Mouse (Mus musculus) natural killer cell, adult 2 months (primary cell): ENCODE results near the gene Gng8.

ENCODE experiments used
- DNase-seq, 2 experiments: peaks; one replicate each; pipeline ENCODE4 v3.0.0; 2022; ENCODE audit warnings: low spot score in 2 of 2

Gng8 gene

DNA sequence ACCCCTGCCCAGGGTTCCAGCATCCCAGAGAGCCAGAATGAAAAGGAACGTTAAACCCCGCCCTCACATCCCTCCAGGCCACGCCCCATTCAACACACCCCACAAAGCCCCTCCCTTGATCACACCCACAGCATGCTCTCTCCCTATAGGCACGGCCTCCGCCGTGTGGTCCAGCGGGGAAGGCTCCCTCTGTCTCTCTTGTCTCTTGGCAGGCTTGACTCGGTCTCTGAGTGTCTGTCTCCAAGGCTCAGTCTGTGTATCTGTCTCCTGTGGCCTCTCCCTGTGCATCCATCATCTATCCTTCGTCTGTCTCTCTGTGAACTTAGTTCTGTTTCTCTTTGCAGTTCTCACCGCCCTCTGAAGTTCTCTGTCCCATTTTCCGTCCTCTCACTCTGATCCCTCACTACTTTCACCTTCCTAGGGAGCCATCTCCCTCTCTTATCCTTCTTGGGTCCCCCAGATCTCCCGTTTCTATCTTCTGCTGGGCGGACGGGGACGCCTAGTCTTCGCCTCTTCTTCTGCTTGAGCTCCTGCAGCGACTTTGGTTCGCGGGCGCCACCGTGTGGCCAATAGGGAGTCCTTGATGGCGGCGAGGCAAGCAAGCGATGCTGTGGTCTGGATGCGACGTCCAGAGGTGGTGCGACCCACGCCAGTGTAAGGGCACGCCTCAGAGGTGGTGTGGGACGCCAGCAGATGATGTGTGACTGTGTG is at the start of gene Gng8:
TSS of gene Gng8 (plus strand) at position 146 of the 711 bp plus-strand sequence.
- peak; percentile 73 to 81 for DNase-seq

- DNase-seq: peak; percentile 85 to 90
Observed at GRCm38 (mm10) chr7:16842645-16843063, 48.9 kb upstream of the Gng8 start, which contains the start of gene Prkd2. Prkd2 (plus strand) TSS chr7:16842902.

GRCm38 (mm10) chr7:16843441-16844171 is 48.0 kb upstream of the Gng8 start:
- peak; percentile 29 to 37 for DNase-seq

DNA sequence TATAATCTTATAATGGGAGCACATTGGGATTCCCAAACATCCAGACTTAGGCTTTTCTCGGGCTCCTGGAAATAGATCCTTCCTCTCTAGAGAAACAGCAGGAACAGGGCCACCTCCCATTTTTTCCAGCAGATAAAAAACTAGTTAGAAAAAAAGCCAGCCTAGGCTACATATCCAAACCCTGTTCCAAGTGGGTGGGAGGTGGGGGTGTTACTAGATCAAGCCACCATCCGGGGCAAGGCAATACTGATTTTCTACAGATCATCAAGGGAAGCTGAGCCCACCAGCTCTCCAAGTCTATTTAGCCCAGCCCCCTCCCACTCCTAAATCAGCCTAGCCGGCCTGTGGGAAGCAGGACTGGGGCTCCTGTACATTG is 46.9 kb upstream of the Gng8 start:
- no peak for DNase-seq

GRCm38 (mm10) chr7:16845072-16845819 is 46.3 kb upstream of the Gng8 start:
- peak; percentile 39 to 45 for DNase-seq

GRCm38 (mm10) chr7:16845820-16846167 is 45.8 kb upstream of the Gng8 start:
- DNase-seq: no peak

DNA sequence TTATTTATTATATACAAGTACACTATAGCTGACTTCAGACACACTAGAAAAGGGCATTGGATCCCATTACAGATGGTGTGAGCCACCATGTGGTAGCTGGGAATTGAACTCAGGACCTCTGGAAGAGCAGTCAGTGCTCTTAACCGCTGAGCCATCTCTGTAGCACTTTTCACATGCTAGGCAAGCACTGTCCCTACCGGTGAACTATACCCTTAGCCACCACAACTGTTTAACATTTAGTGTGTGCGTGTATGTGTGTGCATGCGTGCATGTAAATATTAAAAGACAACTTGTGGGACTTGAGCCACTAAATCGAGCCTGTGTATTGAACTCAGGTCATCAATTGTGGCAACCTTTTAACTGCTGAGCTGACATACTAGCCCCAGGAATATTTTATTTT is 44.8 kb upstream of the Gng8 start:
- no peak for DNase-seq

DNA sequence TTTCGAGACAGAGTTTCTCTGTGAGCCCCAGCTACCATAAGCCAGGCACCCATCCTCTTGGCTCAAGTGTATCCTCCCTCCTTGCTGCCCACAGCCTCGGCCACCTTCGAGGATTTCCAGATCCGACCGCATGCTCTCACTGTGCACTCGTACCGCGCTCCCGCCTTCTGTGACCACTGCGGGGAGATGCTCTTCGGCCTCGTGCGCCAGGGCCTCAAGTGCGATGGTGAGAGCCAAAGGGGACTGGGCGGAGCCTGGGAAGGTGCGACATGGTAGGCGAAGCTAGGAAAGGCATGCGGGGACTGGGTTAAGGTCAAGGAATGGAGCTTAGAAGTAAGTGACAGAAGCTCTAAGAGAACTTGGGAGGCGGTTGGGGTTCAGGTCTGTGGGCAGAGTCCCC is 44.1 kb upstream of the Gng8 start:
- DNase-seq: no peak

- DNase-seq: peak; percentile 19 to 51
Observed at GRCm38 (mm10) chr7:16848579-16848978, 43.0 kb upstream of the Gng8 start.

- DNase-seq: no peak
Observed at GRCm38 (mm10) chr7:16851636-16852035, 40.0 kb upstream of the Gng8 start.

DNA sequence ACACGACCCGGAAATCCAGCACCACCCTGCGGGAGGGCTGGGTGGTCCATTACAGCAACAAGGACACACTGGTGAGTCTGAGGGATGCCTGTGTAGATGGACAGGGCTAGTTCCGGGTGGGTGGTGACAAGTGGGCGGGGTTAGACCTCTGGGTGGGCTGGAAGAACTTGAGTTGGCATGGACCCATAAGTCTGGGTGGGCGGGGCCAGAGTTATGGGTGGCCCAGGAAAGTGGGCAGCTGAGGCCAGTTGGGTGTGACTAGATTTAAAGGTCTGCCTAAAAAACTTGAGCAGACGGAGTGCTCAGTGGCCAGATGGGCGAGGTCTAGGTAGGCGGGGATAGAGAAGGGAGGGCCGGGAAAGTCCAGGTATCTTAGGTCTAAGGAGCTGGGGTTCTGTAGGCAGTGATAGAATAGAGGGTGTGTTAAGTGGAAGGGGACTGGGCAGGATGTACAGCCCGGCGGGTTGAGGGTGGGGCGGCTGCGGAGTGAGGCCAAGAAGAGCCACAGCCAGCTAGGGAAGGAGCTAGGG is 38.2 kb upstream of the Gng8 start:
- DNase-seq: no peak

GRCm38 (mm10) chr7:16858336-16858735 is 33.2 kb upstream of the Gng8 start:
- DNase-seq: peak; percentile 26 to 60

DNA sequence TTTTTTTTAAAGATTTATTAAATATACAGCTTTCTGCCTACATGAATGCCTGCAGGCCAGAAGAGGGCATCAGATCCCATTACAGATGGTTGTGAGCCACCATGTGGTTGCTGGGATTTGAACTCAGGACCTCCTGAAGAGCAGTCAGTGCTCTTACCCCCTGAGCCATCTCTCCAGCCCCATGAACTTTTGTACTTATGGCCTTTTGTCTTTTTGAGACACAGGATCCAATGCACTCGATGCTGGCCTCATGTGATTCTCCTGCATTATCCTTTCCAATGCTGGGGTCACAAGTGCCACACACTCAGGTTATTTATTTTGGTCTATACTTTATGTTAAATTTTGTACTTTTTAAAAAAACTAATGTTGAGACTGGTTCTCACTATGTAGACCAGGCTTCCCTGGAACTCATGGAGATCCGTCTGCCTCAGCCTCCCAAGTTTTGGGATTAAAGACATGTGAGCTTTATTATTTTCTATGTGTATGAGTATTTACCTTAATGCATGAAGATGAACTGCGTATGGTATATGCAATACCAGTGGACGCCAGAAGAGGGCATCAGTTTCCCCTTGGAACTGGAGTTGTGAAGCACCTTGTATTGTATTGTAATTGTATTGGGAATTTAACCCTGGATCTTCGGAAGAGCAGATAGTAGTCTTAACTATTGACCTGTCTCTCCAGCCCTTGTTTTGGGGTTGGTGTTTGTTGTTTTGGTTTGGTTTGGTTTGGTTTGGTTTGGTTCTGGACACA is 31.5 kb upstream of the Gng8 start:
- peak; percentile 16 to 58 for DNase-seq

DNA sequence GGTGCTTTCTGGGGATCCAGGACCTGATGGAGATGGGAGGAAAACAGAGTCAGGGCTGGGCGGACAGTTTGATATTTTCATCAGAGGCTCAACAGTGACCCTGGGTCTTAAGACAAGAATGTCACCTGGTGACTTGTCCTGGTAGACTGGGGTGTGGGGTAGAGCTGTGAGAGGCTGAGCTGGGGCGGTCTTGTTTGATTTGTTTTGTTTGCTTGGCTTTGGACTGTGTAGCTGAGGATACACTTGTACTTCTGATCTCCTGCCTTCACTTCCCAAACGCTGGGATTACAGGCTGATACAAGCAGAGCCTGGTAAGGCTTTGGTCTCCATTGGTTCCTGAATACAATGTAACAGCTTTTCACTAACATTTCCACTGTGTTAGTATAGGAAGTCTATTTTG is 24.1 kb upstream of the Gng8 start:
- no peak for DNase-seq

DNA sequence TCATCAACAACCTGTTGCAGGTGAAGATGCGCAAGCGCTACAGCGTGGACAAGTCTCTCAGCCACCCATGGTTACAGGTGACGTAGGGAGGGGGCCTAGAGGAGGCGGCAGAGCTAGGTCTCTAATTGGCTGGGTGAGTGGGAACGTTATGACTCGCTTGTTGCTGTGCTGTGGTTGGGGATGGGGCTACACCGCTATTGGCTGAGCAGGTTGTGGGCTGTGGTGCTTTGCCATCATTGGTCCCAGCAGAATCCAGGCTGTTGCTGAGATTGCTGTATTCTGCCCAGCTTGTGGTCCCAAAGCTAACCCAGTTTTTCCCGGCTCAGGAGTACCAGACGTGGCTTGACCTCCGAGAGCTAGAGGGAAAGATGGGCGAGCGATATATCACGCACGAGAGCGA is 22.1 kb upstream of the Gng8 start:
- no peak for DNase-seq

DNA sequence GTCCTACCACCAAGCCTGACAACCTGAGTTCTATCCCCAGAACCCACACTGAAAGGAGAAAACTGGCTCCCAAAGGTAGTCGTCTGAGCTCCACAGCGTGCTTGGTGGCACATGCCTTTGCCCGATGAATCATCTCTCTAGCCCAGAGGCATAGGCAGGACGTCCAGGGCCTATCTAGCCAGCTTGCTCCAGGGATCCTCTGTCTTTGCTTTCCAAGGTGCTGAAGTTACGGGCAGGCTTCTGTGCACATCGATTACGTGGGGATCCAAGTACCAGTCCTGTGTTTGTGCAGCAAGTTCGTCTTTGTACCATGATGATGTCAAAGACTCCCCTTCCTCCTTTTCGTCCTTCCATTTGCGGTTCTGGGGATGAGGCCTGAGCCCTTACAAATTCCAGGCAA is 20.0 kb upstream of the Gng8 start:
- no peak for DNase-seq

- DNase-seq: no peak
Observed at GRCm38 (mm10) chr7:16872478-16872877, 19.1 kb upstream of the Gng8 start.

GRCm38 (mm10) chr7:16873392-16873791 is 18.2 kb upstream of the Gng8 start:
- DNase-seq: no peak

DNA sequence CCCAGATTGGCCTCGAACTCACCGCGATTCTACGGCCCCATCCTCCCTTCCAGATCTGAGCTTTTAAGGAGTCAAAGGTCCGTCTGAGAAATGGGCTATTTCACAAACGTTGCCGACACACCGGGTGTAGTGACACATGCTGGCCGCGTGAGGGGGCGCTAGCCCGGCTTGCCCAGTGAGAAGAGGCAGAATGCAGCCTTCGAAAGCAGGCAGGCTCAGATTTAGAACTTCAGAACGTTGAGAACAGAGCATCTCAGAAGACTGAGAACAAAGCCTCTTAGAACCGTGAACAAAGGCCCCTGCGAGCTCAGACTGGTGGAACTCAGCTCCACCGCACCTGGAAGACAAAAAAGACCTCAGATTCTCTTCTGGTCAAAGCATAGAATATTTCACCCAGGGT is 17.4 kb upstream of the Gng8 start:
- peak; percentile 79 to 84 for DNase-seq

DNA sequence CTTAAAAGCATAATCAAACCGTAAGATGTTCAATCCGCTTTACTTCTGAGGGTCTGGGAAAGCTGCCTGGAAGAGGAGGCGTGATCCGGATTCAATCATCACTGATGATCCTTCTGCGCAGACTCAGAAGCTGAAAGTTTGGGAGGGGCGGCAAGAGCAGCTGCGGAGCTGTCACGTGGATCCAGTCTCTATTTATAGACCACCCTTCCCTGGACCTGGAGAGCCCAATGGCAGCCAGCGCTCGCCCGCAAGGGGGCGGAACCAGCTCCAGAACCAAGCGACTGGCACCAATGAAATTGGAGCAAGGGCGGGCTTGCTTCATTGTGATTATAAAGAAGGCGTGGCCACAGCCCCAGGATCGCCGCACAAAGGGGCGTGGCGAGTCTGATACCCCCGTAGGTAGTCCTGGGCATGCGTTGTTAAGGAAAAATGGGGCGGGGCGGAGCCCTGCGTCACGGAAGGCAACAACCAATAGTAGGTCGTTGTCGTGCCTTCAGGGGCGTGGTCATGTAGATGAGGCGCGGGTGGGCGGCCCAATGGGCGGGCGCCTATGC is 16.8 kb upstream of the Gng8 start:
- DNase-seq: peak; percentile 99

DNA sequence AGATGAGACGGTGACA is 16.5 kb upstream of the Gng8 start, which contains the start of gene Dact3:
TSS of gene Dact3 (plus strand) at position 8 of the 16 bp plus-strand sequence.
- no peak for DNase-seq

DNA sequence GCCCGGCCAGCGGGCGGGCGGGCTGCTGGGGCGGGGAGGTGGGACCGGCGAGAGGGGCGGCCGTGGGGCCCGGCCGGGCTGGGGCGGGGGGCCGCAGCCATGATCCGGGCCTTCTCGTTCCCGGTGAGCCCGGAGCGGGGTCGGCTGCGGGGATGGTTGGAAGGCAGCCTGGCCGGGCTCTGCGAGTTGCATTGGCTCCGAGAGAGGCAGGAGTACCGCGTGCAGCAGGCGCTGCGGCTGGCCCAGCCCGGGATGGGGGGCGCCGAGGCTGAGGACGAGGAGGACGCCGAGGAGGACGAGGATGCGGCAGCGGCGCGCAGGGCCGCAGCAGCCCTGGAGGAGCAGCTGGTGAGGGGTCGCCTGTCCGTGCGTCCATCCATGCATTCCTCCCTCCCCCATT is 16.3 kb upstream of the Gng8 start:
- no peak for DNase-seq
